Mouse (Mus musculus) erythroblast, embryonic 14.5 days (primary cell): ENCODE data around the gene Pum2.

Experiments
- GATA1 ChIP-seq: IDR thresholded peaks from 2 replicates; pipeline ENCODE4 v1.6.1; 2012; ENCODE audit warnings: low read length, inconsistent platforms, mixed read lengths
- TAL1 ChIP-seq: IDR thresholded peaks from 3 replicates; pipeline ENCODE4 v1.6.1; 2012; ENCODE audit warnings: low read length, inconsistent platforms, mixed read lengths

DNA sequence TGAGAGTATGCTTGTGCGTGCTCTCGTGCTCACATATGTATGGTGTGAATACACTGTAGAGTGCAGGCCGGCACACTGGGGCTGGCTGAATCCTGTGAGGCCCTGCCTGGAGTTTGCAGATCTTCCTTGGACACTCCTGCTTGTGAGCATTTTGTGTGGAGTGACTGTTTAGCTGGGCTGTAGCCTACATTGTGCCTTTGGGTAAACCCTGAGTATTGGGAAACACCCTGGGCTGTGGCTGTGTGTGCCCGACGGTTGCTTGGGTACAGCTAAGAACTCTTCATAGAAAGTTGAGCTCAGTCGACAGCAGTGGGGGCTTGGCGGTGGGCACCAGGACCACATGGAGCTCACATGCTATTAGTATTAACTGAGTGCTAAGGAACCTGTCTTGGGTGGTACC, 102.3 kb downstream of the Pum2 start:
- TF ChIP-seq GATA1 (no peak), TAL1 (no peak)
